Mouse (Mus musculus): ENCODE measurements at regions not wholly inside any gene's neighbourhood (a gene's known extent, or its start where the extent isn't known, plus 50 kb on each side); places are given as distances from the start of the nearest gene placed in this dataset.

DNA sequence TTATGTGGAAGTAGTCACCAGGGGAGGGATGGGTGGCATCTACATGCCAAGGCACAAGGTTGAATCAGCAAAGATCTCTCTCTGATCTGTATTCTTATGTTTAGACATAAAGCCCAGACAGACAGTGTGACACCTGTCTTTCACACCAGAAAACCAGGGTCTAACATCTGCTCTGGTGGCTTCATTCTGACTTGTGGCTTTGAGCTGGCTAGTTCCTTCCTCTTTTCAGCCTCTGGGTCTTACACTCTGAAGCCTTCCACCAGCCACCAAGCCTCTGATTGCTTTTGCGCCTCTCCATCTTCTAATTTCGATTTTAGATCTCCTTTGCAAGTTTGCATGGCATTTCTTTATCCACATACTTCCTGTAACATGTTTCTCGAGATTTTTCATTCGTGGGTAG lies 191.5 kb upstream of the Trib2 start:
- TF ChIP-seq ZNF384 (IDR thresholded peaks at IDR 0.05; ENCODE audit: low read depth, low read length), result no peak
- TF ChIP-seq CHD2 (IDR thresholded peaks at IDR 0.05; ENCODE audit: low read depth, low read length), result no peak
- TF ChIP-seq ZC3H11A (IDR thresholded peaks at IDR 0.05; ENCODE audit: borderline replicate concordance, low read depth, low read length), result no peak
- TF ChIP-seq MAFK (IDR thresholded peaks at IDR 0.05; ENCODE audit: insufficient read depth, low read depth, low read length), result no peak

All from ES-E14 (cell line).